Mouse (Mus musculus) liver, adult 2 months (tissue): ENCODE data around the gene Acy3.

Experiments used
- CTCF ChIP-seq: fragments of 200-500 bp; IDR thresholded peaks from 2 replicates; pipeline ENCODE4 v1.5.1; 2011; ENCODE audit warnings: low read depth, low read length, control low read depth
- POLR2A ChIP-seq: fragments of 200-500 bp; IDR thresholded peaks from 2 replicates; pipeline ENCODE4 v1.6.1; 2011; ENCODE audit warnings: low read length, control low read depth; ENCODE audit not compliant: insufficient read depth; ENCODE audit errors: extremely low read depth

- peak; percentile 4; the same call in 1 of the 2 replicates for TF ChIP-seq CTCF
- TF ChIP-seq POLR2A, result no peak
Observed at GRCm38 (mm10) chr19:3988750-3989149, 2.4 kb downstream of the Acy3 start.
